Mouse (Mus musculus): ENCODE measurements around the gene Lrig3. TPM values are rescaled to one million over a fixed set of nuclear protein-coding genes. Genes with fewer than 3 reads are reported as not detected.
A peak's percentile ranks its signal among the peaks of the same experiment; 100 is the strongest.

The Lrig3 gene
- polyA plus RNA-seq, 1 experiment from 2014 or later: 9.8 TPM

GRCm38 (mm10) chr10:125968191-125969132 is 2.5 kb downstream of the Lrig3 start:
- Histone ChIP-seq H3K4me3 (peak overlapping the region; percentile 78), H3K27me3 (ENCODE audit: low read depth, poor library complexity, severe bottlenecking) (no peaks in the 10 kb centered on the region), H3K9me3 (replicated peaks) (no peaks in the 10 kb centered on the region), H3K4me1 (peaks cover 57% of the 10 kb centered on the region), H3K27ac (replicated peaks) (peak overlapping the region; percentile 92), H3K36me3 (peaks cover 9% of the 10 kb centered on the region; the same call in 1 of the 2 replicates)
- DNase-seq (ENCODE audit: low spot score): peak; percentile 48
- WGBS: 8% methylated on average over 16 of the region's 16 CpGs

GRCm38 (mm10) chr10:125969133-125969490 is 3.1 kb downstream of the Lrig3 start:
- Histone ChIP-seq H3K27ac (replicated peaks) (peak overlapping the region; percentile 92), H3K4me3 (peak overlapping the region; percentile 78), H3K9me3 (replicated peaks) (no peaks in the 10 kb centered on the region), H3K27me3 (ENCODE audit: low read depth, poor library complexity, severe bottlenecking) (no peaks in the 10 kb centered on the region), H3K36me3 (peaks cover 14% of the 10 kb centered on the region), H3K4me1 (peaks cover 57% of the 10 kb centered on the region)
- no peak for DNase-seq (ENCODE audit: low spot score)
- WGBS: 26% methylated on average over 10 of the region's 10 CpGs

- Histone ChIP-seq H3K27ac (replicated peaks) (peak overlapping the region; percentile 23; the same call in 1 of the 2 replicates), H3K4me1 (peaks cover 57% of the 10 kb centered on the region), H3K27me3 (ENCODE audit: low read depth, poor library complexity, severe bottlenecking) (no peaks in the 10 kb centered on the region), H3K36me3 (peaks cover 21% of the 10 kb centered on the region), H3K4me3 (0 out of 2 replicates have a peak overlapping the region, but pooled peaks have one; percentile 6), H3K9me3 (replicated peaks) (no peaks in the 10 kb centered on the region)
- WGBS: 60% methylated on average over 2 of the region's 2 CpGs
- no peak for DNase-seq (ENCODE audit: low spot score)
Observed at GRCm38 (mm10) chr10:125970031-125970430, 4.1 kb downstream of the Lrig3 start.

- Histone ChIP-seq H3K4me1 (peaks cover 55% of the 10 kb centered on the region), H3K9me3 (replicated peaks) (no peaks in the 10 kb centered on the region), H3K36me3 (peaks cover 26% of the 10 kb centered on the region), H3K27me3 (ENCODE audit: low read depth, poor library complexity, severe bottlenecking) (no peaks in the 10 kb centered on the region), H3K27ac (replicated peaks) (peak overlapping the region; percentile 23; the same call in 1 of the 2 replicates), H3K4me3 (no peak overlapping the region)
- peak; percentile 24 for DNase-seq (ENCODE audit: low spot score)
- 52% methylated on average over 4 of the region's 4 CpGs for WGBS
Observed at GRCm38 (mm10) chr10:125970500-125970899, 4.5 kb downstream of the Lrig3 start.

- no peak overlapping the region for H3K27ac ChIP-seq (replicated peaks)
- H3K27me3 ChIP-seq (ENCODE audit: low read depth, poor library complexity, severe bottlenecking): no peaks in the 10 kb centered on the region
- WGBS: 83% methylated on average over 7 of the region's 7 CpGs
- H3K36me3 ChIP-seq: peaks cover 46% of the 10 kb centered on the region
- H3K4me1 ChIP-seq: peaks cover 29% of the 10 kb centered on the region
- no peak for DNase-seq (ENCODE audit: low spot score)
- H3K4me3 ChIP-seq: no peak overlapping the region
- H3K9me3 ChIP-seq (replicated peaks): no peaks in the 10 kb centered on the region
Observed at GRCm38 (mm10) chr10:125973726-125974125, 7.8 kb downstream of the Lrig3 start.

- H3K27me3 ChIP-seq (ENCODE audit: low read depth, poor library complexity, severe bottlenecking): no peaks in the 10 kb centered on the region
- no peak for DNase-seq (ENCODE audit: low spot score)
- no peaks in the 10 kb centered on the region for H3K9me3 ChIP-seq (replicated peaks)
- H3K4me3 ChIP-seq: no peak overlapping the region
- 95% methylated on average over 5 of the region's 5 CpGs for WGBS
- peaks cover 34% of the 10 kb centered on the region for H3K36me3 ChIP-seq
- no peak overlapping the region for H3K27ac ChIP-seq (replicated peaks)
- peaks cover 6% of the 10 kb centered on the region; the same call in 1 of the 2 replicates for H3K4me1 ChIP-seq
Observed at GRCm38 (mm10) chr10:125981938-125982337, 16.0 kb downstream of the Lrig3 start.

GRCm38 (mm10) chr10:125984473-125985035 is 18.6 kb downstream of the Lrig3 start:
- no peaks in the 10 kb centered on the region for H3K4me1 ChIP-seq
- H3K36me3 ChIP-seq: peaks cover 47% of the 10 kb centered on the region
- no peak for DNase-seq (ENCODE audit: low spot score)
- no peaks in the 10 kb centered on the region for H3K27me3 ChIP-seq (ENCODE audit: low read depth, poor library complexity, severe bottlenecking)
- no peak overlapping the region for H3K4me3 ChIP-seq
- H3K9me3 ChIP-seq (replicated peaks): no peaks in the 10 kb centered on the region
- H3K27ac ChIP-seq (replicated peaks): no peak overlapping the region
- WGBS: 84% methylated on average over 9 of the region's 9 CpGs

- no peak overlapping the region for H3K27ac ChIP-seq (replicated peaks)
- WGBS: 90% methylated on average over 1 of the region's 1 CpGs
- no peak for DNase-seq (ENCODE audit: low spot score)
- H3K4me1 ChIP-seq: peaks cover 9% of the 10 kb centered on the region; the same call in 1 of the 2 replicates
- no peak overlapping the region for H3K4me3 ChIP-seq
- H3K27me3 ChIP-seq (ENCODE audit: low read depth, poor library complexity, severe bottlenecking): no peaks in the 10 kb centered on the region
- peaks cover 43% of the 10 kb centered on the region for H3K36me3 ChIP-seq
- no peaks in the 10 kb centered on the region for H3K9me3 ChIP-seq (replicated peaks)
Observed at GRCm38 (mm10) chr10:125985795-125986194, 19.8 kb downstream of the Lrig3 start.

GRCm38 (mm10) chr10:125986443-125986842 is 20.5 kb downstream of the Lrig3 start:
- peaks cover 37% of the 10 kb centered on the region for H3K36me3 ChIP-seq
- peaks cover 15% of the 10 kb centered on the region; the same call in 1 of the 2 replicates for H3K4me1 ChIP-seq
- H3K9me3 ChIP-seq (replicated peaks): no peaks in the 10 kb centered on the region
- H3K4me3 ChIP-seq: no peak overlapping the region
- DNase-seq (ENCODE audit: low spot score): no peak
- WGBS: 95% methylated on average over 9 of the region's 9 CpGs
- no peaks in the 10 kb centered on the region for H3K27me3 ChIP-seq (ENCODE audit: low read depth, poor library complexity, severe bottlenecking)
- no peak overlapping the region for H3K27ac ChIP-seq (replicated peaks)

GRCm38 (mm10) chr10:125987307-125987706 is 21.3 kb downstream of the Lrig3 start:
- no peaks in the 10 kb centered on the region for H3K9me3 ChIP-seq (replicated peaks)
- H3K27ac ChIP-seq (replicated peaks): no peak overlapping the region
- 86% methylated on average over 6 of the region's 6 CpGs for WGBS
- no peaks in the 10 kb centered on the region for H3K27me3 ChIP-seq (ENCODE audit: low read depth, poor library complexity, severe bottlenecking)
- DNase-seq (ENCODE audit: low spot score): no peak
- H3K4me3 ChIP-seq: no peak overlapping the region
- H3K4me1 ChIP-seq: peaks cover 17% of the 10 kb centered on the region; the same call in 1 of the 2 replicates
- peaks cover 35% of the 10 kb centered on the region for H3K36me3 ChIP-seq

GRCm38 (mm10) chr10:125988037-125988436 is 22.1 kb downstream of the Lrig3 start:
- DNase-seq (ENCODE audit: low spot score): no peak
- Histone ChIP-seq H3K27ac (replicated peaks) (no peak overlapping the region), H3K4me3 (no peak overlapping the region), H3K36me3 (peaks cover 35% of the 10 kb centered on the region), H3K27me3 (ENCODE audit: low read depth, poor library complexity, severe bottlenecking) (no peaks in the 10 kb centered on the region), H3K4me1 (peaks cover 17% of the 10 kb centered on the region; the same call in 1 of the 2 replicates), H3K9me3 (replicated peaks) (no peaks in the 10 kb centered on the region)
- WGBS: 94% methylated on average over 11 of the region's 11 CpGs

- peaks cover 42% of the 10 kb centered on the region for H3K36me3 ChIP-seq
- 83% methylated on average over 7 of the region's 7 CpGs for WGBS
- no peaks in the 10 kb centered on the region for H3K9me3 ChIP-seq (replicated peaks)
- H3K4me1 ChIP-seq: peaks cover 17% of the 10 kb centered on the region; the same call in 1 of the 2 replicates
- no peak overlapping the region for H3K4me3 ChIP-seq
- H3K27ac ChIP-seq (replicated peaks): no peak overlapping the region
- DNase-seq (ENCODE audit: low spot score): no peak
- H3K27me3 ChIP-seq (ENCODE audit: low read depth, poor library complexity, severe bottlenecking): no peaks in the 10 kb centered on the region
Observed at GRCm38 (mm10) chr10:125989890-125990289, 23.9 kb downstream of the Lrig3 start.

GRCm38 (mm10) chr10:125990394-125990793 is 24.4 kb downstream of the Lrig3 start:
- Histone ChIP-seq H3K27me3 (ENCODE audit: low read depth, poor library complexity, severe bottlenecking) (no peaks in the 10 kb centered on the region), H3K27ac (replicated peaks) (no peak overlapping the region), H3K36me3 (peaks cover 47% of the 10 kb centered on the region), H3K4me1 (peaks cover 17% of the 10 kb centered on the region), H3K4me3 (no peak overlapping the region), H3K9me3 (replicated peaks) (no peaks in the 10 kb centered on the region)
- WGBS: 70% methylated on average over 5 of the region's 5 CpGs
- DNase-seq (ENCODE audit: low spot score): no peak
